Mouse (Mus musculus) frontal cortex, postnatal 25 days (tissue): Measurements from ENCODE around the gene Enc1.

Source experiments
- DNase-seq, 2 experiments: peaks; one replicate each; pipeline ENCODE4 v3.0.0; 2022; ENCODE audit warnings: low spot score in 2 of 2

The Enc1 gene

GRCm38 (mm10) chr13:97292026-97292425 is 51.1 kb downstream of the Enc1 start:
- DNase-seq: no peak

- DNase-seq: no peak
These were observed 51.7 kb downstream of the Enc1 start for GRCm38 (mm10) chr13:97292451-97293245.

- no peak for DNase-seq
These were observed 54.4 kb downstream of the Enc1 start for GRCm38 (mm10) chr13:97295101-97295852.

GRCm38 (mm10) chr13:97295853-97296219 is 54.9 kb downstream of the Enc1 start:
- no peak for DNase-seq

GRCm38 (mm10) chr13:97296281-97296680 is 55.4 kb downstream of the Enc1 start:
- no peak for DNase-seq

GRCm38 (mm10) chr13:97296757-97297156 is 55.9 kb downstream of the Enc1 start:
- no peak for DNase-seq

GRCm38 (mm10) chr13:97297418-97298050 is 56.6 kb downstream of the Enc1 start:
- DNase-seq: no peak

- no peak for DNase-seq
These were observed 58.0 kb downstream of the Enc1 start for GRCm38 (mm10) chr13:97298896-97299295.

GRCm38 (mm10) chr13:97299877-97300873 is 59.3 kb downstream of the Enc1 start:
- no peak for DNase-seq
